Mouse (Mus musculus) stomach, postnatal 0 days (tissue): Measurements from ENCODE around the gene Rnf10.

ENCODE experiments used
- CTCF ChIP-seq: IDR thresholded peaks from 2 replicates; pipeline ENCODE4 v1.5.1; 2016; ENCODE audit warnings: antibody characterized with exemption, low read depth, mild to moderate bottlenecking, moderate library complexity
- EP300 ChIP-seq: optimal IDR thresholded peaks from 2 replicates; pipeline ENCODE3; 2016; ENCODE audit warnings: antibody characterized with exemption

GRCm38 (mm10) chr5:115193226-115193625 lies 79.5 kb downstream of the Rnf10 start:
- TF ChIP-seq CTCF: no peak
- TF ChIP-seq EP300: no peak
